Mouse (Mus musculus) embryonic facial prominence, embryonic 11.5 days (tissue): ENCODE results near the gene 9930021J03Rik. TPM values are rescaled to one million over a fixed set of nuclear protein-coding genes. Genes with fewer than 3 reads are reported as not detected.

Source experiments
- ATAC-seq: fragments of 200-750 bp; cut with Nextera tagmentation; replicated peaks from 2 replicates; pipeline ENCODE4 v1.8.0; 2017; ENCODE audit warnings: low read depth; ENCODE audit not compliant: insufficient number of reproducible peaks, low FRiP score, low TSS enrichment
- DNase-seq: peaks from one replicate; pipeline ENCODE4 v3.0.0-alpha.2; 2015; ENCODE audit warnings: low spot score
- H3K27ac ChIP-seq: fragments of 300-500 bp; sonication (generic); replicated peaks from 2 replicates; pipeline ENCODE4 v1.5.1; 2014; ENCODE audit warnings: mild to moderate bottlenecking, low read depth, low read length, control low read depth
- H3K27me3 ChIP-seq: fragments of 300-500 bp; sonication (generic); 2 replicates; pipeline ENCODE4 v1.6.1; 2014; ENCODE audit warnings: mild to moderate bottlenecking, low read length, moderate library complexity, mixed read lengths; ENCODE audit not compliant: control insufficient read depth, insufficient read depth
- H3K36me3 ChIP-seq: fragments of 300-500 bp; sonication (generic); replicated peaks from 2 replicates; pipeline ENCODE4 v1.6.1; 2014; ENCODE audit warnings: low read depth, mild to moderate bottlenecking, low read length, moderate library complexity, mixed read lengths; ENCODE audit not compliant: control insufficient read depth, insufficient read depth
- H3K4me1 ChIP-seq: fragments of 300-500 bp; sonication (generic); 2 replicates; pipeline ENCODE4 v1.6.1; 2014; ENCODE audit warnings: low read length, mixed read lengths; ENCODE audit not compliant: control insufficient read depth, insufficient read depth
- H3K4me2 ChIP-seq: fragments of 300-500 bp; sonication (generic); 2 replicates; pipeline ENCODE4 v1.6.1; 2014; ENCODE audit warnings: low read depth, mild to moderate bottlenecking, control low read depth, low read length, moderate library complexity
- H3K4me3 ChIP-seq: fragments of 300-500 bp; sonication (generic); 2 replicates; pipeline ENCODE4 v1.5.1; 2014; ENCODE audit warnings: low read depth, low read length, control low read depth
- H3K9ac ChIP-seq: fragments of 300-500 bp; sonication (generic); replicated peaks from 2 replicates; pipeline ENCODE4 v1.6.1; 2014; ENCODE audit warnings: mild to moderate bottlenecking, control low read depth, low read length
- H3K9me3 ChIP-seq: fragments of 300-500 bp; sonication (generic); replicated peaks from 2 replicates; pipeline ENCODE4 v1.6.1; 2016; ENCODE audit warnings: mild to moderate bottlenecking, low read length, inconsistent platforms, mixed read lengths; ENCODE audit not compliant: control insufficient read depth
- WGBS: fragments of 180-500 bp; shearing (Covaris S2); extraction: QIAGEN DNeasy Blood & Tissue Kit; methylation state at CpG from one replicate; pipeline ENCODE4 v1.1.7; 2014; 5-methylcytosine and 5-hydroxymethylcytosine counted together
- polyA plus RNA-seq: library from polyadenylated mRNA; unstranded; fragments of >200 nt; fragmentation: Nextera tagmentation; extraction: Ambion mirVana; gene quantifications from 2 replicates; pipeline ENCODE4 v1.2.1, GENCODE M21; 2014

Gene 9930021J03Rik
- 8.5 and 9.4 TPM in 2 replicates for polyA plus RNA-seq

GRCm38 (mm10) chr19:29805917-29806785 lies at the start of gene 9930021J03Rik:
Gene 9930021J03Rik, minus strand, starts transcription at chr19:29805989.
- H3K27ac ChIP-seq = peak within 1 kb of the TSS; percentile 84
- peak; percentile 92 for ATAC-seq
- H3K4me2 ChIP-seq = peak within 1 kb of the TSS; percentile 43
- peaks cover 3% of the 10 kb centered on the region; the same call in 1 of the 2 replicates for H3K36me3 ChIP-seq
- WGBS = 0% methylated on average over 52 of the region's 95 CpGs
- H3K4me1 ChIP-seq = no peaks in the 10 kb centered on the region
- peak within 1 kb of the TSS; percentile 88 for H3K9ac ChIP-seq
- peak within 1 kb of the TSS; percentile 97 for H3K4me3 ChIP-seq
- peak; percentile 99 for DNase-seq
- no peaks in the 10 kb centered on the region for H3K9me3 ChIP-seq
- no peaks in the 10 kb centered on the region for H3K27me3 ChIP-seq

DNA sequence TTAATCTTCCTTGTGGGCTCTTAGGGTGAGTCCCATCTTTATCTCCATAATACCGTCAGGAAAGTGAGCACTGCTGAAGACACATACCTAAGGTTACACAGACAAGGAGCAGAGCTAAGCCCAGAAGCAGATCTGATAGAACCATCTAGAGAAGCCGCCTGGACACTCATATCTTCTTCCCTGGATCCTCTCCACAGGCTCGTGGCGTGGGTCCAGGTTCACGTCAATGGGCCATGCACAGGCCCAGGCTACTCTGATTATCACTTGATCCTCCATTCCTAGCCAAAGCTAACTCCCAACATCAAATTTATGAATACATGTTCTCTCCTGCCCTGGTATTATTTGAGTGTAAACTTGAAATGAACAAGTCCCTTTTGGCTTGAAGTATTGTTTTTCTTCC lies 47.9 kb upstream of the 9930021J03Rik start:
- H3K4me1 ChIP-seq = no peaks in the 10 kb centered on the region
- no peak overlapping the region for H3K4me2 ChIP-seq
- H3K9ac ChIP-seq = no peak overlapping the region
- no peaks in the 10 kb centered on the region for H3K36me3 ChIP-seq
- DNase-seq (no peak), ATAC-seq (no peak)
- H3K27ac ChIP-seq = no peak overlapping the region
- H3K9me3 ChIP-seq = no peaks in the 10 kb centered on the region
- 89% methylated on average over 5 of the region's 5 CpGs for WGBS
- no peaks in the 10 kb centered on the region for H3K27me3 ChIP-seq
- H3K4me3 ChIP-seq = no peak overlapping the region

- Histone ChIP-seq H3K27me3 (no peaks in the 10 kb centered on the region), H3K4me2 (no peak overlapping the region), H3K36me3 (no peaks in the 10 kb centered on the region), H3K9ac (no peak overlapping the region), H3K4me1 (no peaks in the 10 kb centered on the region), H3K27ac (no peak overlapping the region), H3K4me3 (no peak overlapping the region), H3K9me3 (no peaks in the 10 kb centered on the region)
- 42% methylated on average over 12 of the region's 12 CpGs for WGBS
- ATAC-seq (no peak), DNase-seq (no peak)
Observed at GRCm38 (mm10) chr19:29851036-29851690, 45.4 kb upstream of the 9930021J03Rik start.

- ATAC-seq (no peak), DNase-seq (no peak)
- Histone ChIP-seq H3K27me3 (no peaks in the 10 kb centered on the region), H3K9me3 (no peaks in the 10 kb centered on the region), H3K4me3 (no peak overlapping the region), H3K27ac (no peak overlapping the region), H3K4me2 (no peak overlapping the region), H3K4me1 (no peaks in the 10 kb centered on the region), H3K9ac (no peak overlapping the region), H3K36me3 (no peaks in the 10 kb centered on the region)
- 82% methylated on average over 11 of the region's 11 CpGs for WGBS
Observed at GRCm38 (mm10) chr19:29849924-29850551, 44.2 kb upstream of the 9930021J03Rik start.

- no peaks in the 10 kb centered on the region for H3K36me3 ChIP-seq
- ATAC-seq = no peak
- 51% methylated on average over 12 of the region's 12 CpGs for WGBS
- H3K4me2 ChIP-seq = no peak overlapping the region
- no peaks in the 10 kb centered on the region for H3K9me3 ChIP-seq
- H3K27me3 ChIP-seq = no peaks in the 10 kb centered on the region
- no peaks in the 10 kb centered on the region; the same call in 1 of the 2 replicates for H3K4me1 ChIP-seq
- H3K27ac ChIP-seq = no peak overlapping the region
- H3K9ac ChIP-seq = no peak overlapping the region
- H3K4me3 ChIP-seq = no peak overlapping the region
- DNase-seq = no peak
Observed at GRCm38 (mm10) chr19:29844036-29844661, 38.4 kb upstream of the 9930021J03Rik start.

DNA sequence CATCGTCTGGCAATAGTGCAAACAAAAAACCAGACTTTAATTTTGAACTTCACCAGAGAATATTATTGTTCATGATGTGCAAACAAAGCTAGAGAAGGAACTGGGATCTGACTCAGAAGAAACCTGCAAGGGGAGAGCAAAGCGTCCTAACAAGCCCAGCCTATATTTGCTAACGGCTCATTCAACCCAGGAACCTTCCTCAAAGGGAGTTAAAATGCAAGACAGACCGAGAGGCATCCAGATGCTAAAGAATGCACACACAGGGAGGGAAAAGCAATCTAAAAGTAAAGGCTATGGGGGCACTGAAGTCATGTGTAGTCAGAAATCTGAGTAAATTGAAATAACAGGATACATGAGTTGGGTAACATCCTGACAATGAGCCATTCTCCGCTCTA lies 37.8 kb upstream of the 9930021J03Rik start:
- Histone ChIP-seq H3K4me2 (no peak overlapping the region), H3K27ac (no peak overlapping the region), H3K36me3 (no peaks in the 10 kb centered on the region), H3K4me3 (no peak overlapping the region), H3K9ac (no peak overlapping the region), H3K4me1 (no peaks in the 10 kb centered on the region; the same call in 1 of the 2 replicates), H3K27me3 (no peaks in the 10 kb centered on the region), H3K9me3 (no peaks in the 10 kb centered on the region)
- ATAC-seq (no peak), DNase-seq (peak; percentile 44)
- WGBS = 39% methylated on average over 5 of the region's 5 CpGs

DNA sequence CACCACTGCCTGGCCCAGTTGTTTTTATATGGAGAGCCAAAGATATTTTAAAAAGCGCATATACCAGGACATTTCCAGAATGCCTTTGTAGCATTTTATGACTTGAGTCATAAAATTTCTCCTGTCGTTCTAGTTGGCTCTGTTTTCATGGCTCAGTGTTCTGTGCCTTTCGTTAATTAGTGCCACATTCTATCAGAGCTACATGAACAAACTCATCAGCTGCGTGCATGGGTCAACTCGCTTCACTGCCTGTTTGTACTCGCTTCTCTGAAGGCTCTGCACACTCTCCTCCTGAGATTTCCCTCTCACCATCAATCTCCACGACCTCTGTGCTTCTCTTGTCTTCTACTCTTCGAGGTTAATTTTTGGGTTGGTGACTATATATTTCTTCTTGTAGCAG lies 37.2 kb upstream of the 9930021J03Rik start:
- no peaks in the 10 kb centered on the region for H3K9me3 ChIP-seq
- no peaks in the 10 kb centered on the region for H3K27me3 ChIP-seq
- no peak overlapping the region for H3K4me3 ChIP-seq
- H3K9ac ChIP-seq = no peak overlapping the region
- no peak overlapping the region for H3K4me2 ChIP-seq
- WGBS = 76% methylated on average over 8 of the region's 8 CpGs
- ATAC-seq (no peak), DNase-seq (no peak)
- H3K36me3 ChIP-seq = no peaks in the 10 kb centered on the region
- H3K4me1 ChIP-seq = no peaks in the 10 kb centered on the region; the same call in 1 of the 2 replicates
- H3K27ac ChIP-seq = no peak overlapping the region
